10 mouse cellular contexts compared by ENCODE assay signal in the genomic region with DNA sequence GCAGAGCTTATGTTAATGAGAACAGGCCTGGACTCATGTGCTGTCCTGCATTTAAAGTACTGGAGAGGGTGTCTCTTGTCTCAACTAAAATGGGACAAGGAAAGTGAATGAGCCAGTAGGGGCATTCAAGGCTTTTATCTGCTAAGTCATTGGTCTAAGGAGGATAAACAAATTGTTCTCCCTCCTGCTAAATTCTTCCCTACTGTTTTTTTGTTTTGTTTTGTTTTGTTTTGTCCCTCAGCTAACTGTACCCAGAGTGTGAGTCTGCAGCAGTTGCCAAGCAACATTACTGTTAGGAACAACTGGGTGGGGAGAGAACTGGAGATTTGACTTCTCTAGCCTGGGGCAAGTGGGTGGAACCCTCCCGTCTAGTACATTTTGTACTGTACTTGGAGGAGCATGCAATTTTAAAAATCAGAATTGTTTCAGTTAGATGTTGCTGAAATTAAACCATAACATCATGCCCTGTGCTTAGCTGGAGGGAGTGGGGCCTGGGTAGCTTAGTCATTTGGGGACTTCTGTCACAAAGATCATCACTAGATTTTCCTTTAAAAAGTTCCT. TPM values are rescaled to one million over a fixed set of nuclear protein-coding genes. Genes with fewer than 3 reads are reported as not detected.
DNase-seq lines count a peak whose midpoint lies in the region; ATAC-seq lines count a peak whose summit lies in the region.
"Had no signal": no experiment of that assay in that cellular context is flagged by ENCODE, and none has a peak within 500 bp of the region (broad histone marks: within the 10 kb centered on the region; RNA-seq: fewer than 3 reads in every experiment).

No protein-coding gene starts in this region.

- no peak for ATAC-seq in forebrain, embryonic 14.5 days
- ATAC-seq in forebrain, embryonic 15.5 days (replicated peaks) = no peak
- ATAC-seq in embryonic facial prominence, embryonic 13.5 days (ENCODE audit: insufficient number of reproducible peaks, insufficient read depth, low FRiP score, low TSS enrichment, low read depth) = no peak

- no peak overlapping the region for H3K9ac ChIP-seq in forebrain, embryonic 14.5 days (ENCODE audit: low read length)
- no peak overlapping the region for H3K9ac ChIP-seq in forebrain, embryonic 15.5 days (replicated peaks)
- no peak overlapping the region for H3K9ac ChIP-seq in embryonic facial prominence, embryonic 13.5 days
- H3K9ac ChIP-seq: midbrain, embryonic 12.5 days had no signal

- no peaks in the 10 kb centered on the region for H3K27me3 ChIP-seq in forebrain, embryonic 14.5 days (replicated peaks; ENCODE audit: control insufficient read depth, insufficient read depth, low read length)
- no peaks in the 10 kb centered on the region for H3K27me3 ChIP-seq in forebrain, embryonic 15.5 days
- no peaks in the 10 kb centered on the region for H3K27me3 ChIP-seq in embryonic facial prominence, embryonic 13.5 days
- H3K27me3 ChIP-seq: midbrain, embryonic 12.5 days had no signal

- H3K4me2 ChIP-seq in forebrain, embryonic 14.5 days (ENCODE audit: low read length) = no peak overlapping the region
- no peak overlapping the region for H3K4me2 ChIP-seq in forebrain, embryonic 15.5 days (replicated peaks)
- no peak overlapping the region for H3K4me2 ChIP-seq in embryonic facial prominence, embryonic 13.5 days
- H3K4me2 ChIP-seq: midbrain, embryonic 12.5 days had no signal

- H3K9me3 ChIP-seq in forebrain, embryonic 14.5 days (replicated peaks; ENCODE audit: control insufficient read depth, low read length) = no peaks in the 10 kb centered on the region
- no peaks in the 10 kb centered on the region for H3K9me3 ChIP-seq in forebrain, embryonic 15.5 days
- H3K9me3 ChIP-seq in embryonic facial prominence, embryonic 13.5 days = no peaks in the 10 kb centered on the region
- H3K9me3 ChIP-seq: midbrain, embryonic 12.5 days had no signal

- DNase-seq in forebrain, embryonic 14.5 days (ENCODE audit: low spot score) = peak; percentile 21
- peak; percentile 86 for DNase-seq in 3T3-L1 (ENCODE audit: low read depth, low spot score)
- DNase-seq in kidney, postnatal 25 days = peak; percentile 55 to 88
- no peak for DNase-seq in cerebellum, adult 9-11 months
- DNase-seq in frontal cortex, postnatal 14 days (ENCODE audit: low spot score in 2 of 2) = no peak
- DNase-seq in urinary bladder, postnatal 4 days (ENCODE audit: low spot score in 2 of 2) = no peak
- DNase-seq: cerebellum, adult 18-20 months had no signal

- no peaks in the 10 kb centered on the region for H3K36me3 ChIP-seq in forebrain, embryonic 14.5 days (ENCODE audit: control insufficient read depth, insufficient read depth, low read length)
- no peaks in the 10 kb centered on the region for H3K36me3 ChIP-seq in forebrain, embryonic 15.5 days
- no peaks in the 10 kb centered on the region for H3K36me3 ChIP-seq in embryonic facial prominence, embryonic 13.5 days
- H3K36me3 ChIP-seq: midbrain, embryonic 12.5 days had no signal

- no peak overlapping the region for H3K4me3 ChIP-seq in forebrain, embryonic 14.5 days (ENCODE audit: low read depth, low read length)
- H3K4me3 ChIP-seq in forebrain, embryonic 15.5 days = no peak overlapping the region
- no peak overlapping the region for H3K4me3 ChIP-seq in embryonic facial prominence, embryonic 13.5 days
- H3K4me3 ChIP-seq: midbrain, embryonic 12.5 days had no signal

- H3K4me1 ChIP-seq in forebrain, embryonic 14.5 days (ENCODE audit: control insufficient read depth, insufficient read depth, low read length) = no peaks in the 10 kb centered on the region
- H3K4me1 ChIP-seq in forebrain, embryonic 15.5 days = peaks cover 3% of the 10 kb centered on the region; the same call in 1 of the 2 replicates
- H3K4me1 ChIP-seq in embryonic facial prominence, embryonic 13.5 days = 0 out of 2 replicates have a peak, but pooled peaks cover 6% of the 10 kb centered on the region
- H3K4me1 ChIP-seq: midbrain, embryonic 12.5 days had no signal

- WGBS in forebrain, embryonic 14.5 days = 16% methylated on average over 1 of the region's 1 CpGs
- WGBS in forebrain, embryonic 15.5 days = 18% methylated on average over 1 of the region's 1 CpGs
- WGBS in embryonic facial prominence, embryonic 13.5 days = 19% methylated on average over 1 of the region's 1 CpGs

- H3K27ac ChIP-seq in forebrain, embryonic 14.5 days (ENCODE audit: low read depth, low read length) = no peak overlapping the region
- H3K27ac ChIP-seq in forebrain, embryonic 15.5 days (replicated peaks) = no peak overlapping the region
- peak overlapping the region; percentile 51 for H3K27ac ChIP-seq in embryonic facial prominence, embryonic 13.5 days
- H3K27ac ChIP-seq: midbrain, embryonic 12.5 days had no signal

RNA-seq across cellular contexts. Expression of a gene that starts 5.0 kb away (rescaled TPM):
- 11.7 and 13.3 TPM in 2 replicates for polyA plus RNA-seq in forebrain, embryonic 14.5 days (2014; fragmentation: Nextera tagmentation; extraction: Ambion mirVana)
- polyA plus RNA-seq in forebrain, embryonic 15.5 days (2015; fragmentation: Nextera tagmentation; extraction: Ambion mirVana) = 12.3 and 14.1 TPM in 2 replicates
- polyA plus RNA-seq in embryonic facial prominence, embryonic 13.5 days (2015; fragmentation: Nextera tagmentation; extraction: Ambion mirVana) = 24.5 and 27.2 TPM in 2 replicates

RNA-seq across cellular contexts. Expression of a gene that starts 55.8 kb away (rescaled TPM):
- polyA plus RNA-seq in forebrain, embryonic 14.5 days (2014; fragmentation: Nextera tagmentation; extraction: Ambion mirVana) = 27.1 and 27.3 TPM in 2 replicates
- 23.3 and 25.0 TPM in 2 replicates for polyA plus RNA-seq in forebrain, embryonic 15.5 days (2015; fragmentation: Nextera tagmentation; extraction: Ambion mirVana)
- polyA plus RNA-seq in embryonic facial prominence, embryonic 13.5 days (2015; fragmentation: Nextera tagmentation; extraction: Ambion mirVana) = 18.0 and 19.8 TPM in 2 replicates

Comparison
In these comparisons a context has a peak if more than half of its experiments do, and no peak if none do; other contexts are left out.
1. DNase-seq: peak in forebrain, embryonic 14.5 days (single experiment), 3T3-L1 (single experiment) and kidney, postnatal 25 days (2 of 2); none in cerebellum, adult 9-11 months (single experiment), frontal cortex, postnatal 14 days (0 of 2) and urinary bladder, postnatal 4 days (0 of 2).